8 mouse cellular contexts compared by ENCODE assay signal in the genomic region with DNA sequence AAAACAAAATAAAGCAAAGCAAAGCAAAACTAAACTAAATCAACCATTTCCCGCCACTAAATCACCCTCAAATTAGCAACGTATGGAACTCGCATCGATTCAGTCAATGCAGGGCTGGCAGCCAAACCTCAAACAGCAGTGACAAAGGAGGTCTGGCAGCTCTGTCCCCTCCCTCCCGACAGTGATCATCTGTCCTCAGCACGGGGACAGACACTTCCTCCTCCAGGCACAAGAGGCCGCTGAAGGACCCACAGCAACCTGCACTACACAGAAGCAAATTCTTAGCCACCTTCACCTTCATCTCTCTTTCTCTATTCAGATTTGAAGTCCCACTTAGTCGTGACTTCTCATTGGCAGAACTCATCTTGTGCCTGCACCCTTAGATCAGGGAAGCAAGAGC. TPM values are rescaled to one million over a fixed set of nuclear protein-coding genes. Genes with fewer than 3 reads are reported as not detected.
DNase-seq lines count a peak whose midpoint lies in the region; ATAC-seq and TF ChIP-seq lines count a peak whose summit lies in the region.

No protein-coding gene starts in this region.

- peak overlapping the region; percentile 81; the same call in 1 of the 2 replicates for H3K9ac ChIP-seq in liver, embryonic 15.5 days

- peak overlapping the region; percentile 81 for H3K4me3 ChIP-seq in testis, adult 2 months (ENCODE audit: control insufficient read depth, low read depth, low read length)
- H3K4me3 ChIP-seq in cerebellum, adult 2 months (replicated peaks; ENCODE audit: insufficient read depth, low read depth, low read length): no peak overlapping the region
- no peak overlapping the region for H3K4me3 ChIP-seq in liver, embryonic 15.5 days (replicated peaks)
- H3K4me3 ChIP-seq in thymus, adult 2 months (ENCODE audit: control insufficient read depth, insufficient read depth, low read length): no peak overlapping the region

- H3K4me1 ChIP-seq in testis, adult 2 months (ENCODE audit: control insufficient read depth, insufficient read depth, low read length): no peaks in the 10 kb centered on the region
- peaks cover 24% of the 10 kb centered on the region for H3K4me1 ChIP-seq in cerebellum, adult 2 months (ENCODE audit: control insufficient read depth, insufficient read depth, low read length)
- H3K4me1 ChIP-seq in liver, embryonic 15.5 days (replicated peaks): peaks cover 84% of the 10 kb centered on the region
- peaks cover 6% of the 10 kb centered on the region for H3K4me1 ChIP-seq in thymus, adult 2 months (replicated peaks; ENCODE audit: control insufficient read depth, insufficient read depth, low read length)

- no peaks in the 10 kb centered on the region; the same call in 1 of the 2 replicates for H3K36me3 ChIP-seq in testis, adult 2 months (ENCODE audit: control insufficient read depth, insufficient read depth, low read length)
- H3K36me3 ChIP-seq in liver, embryonic 15.5 days (replicated peaks): 0 out of 2 replicates have a peak, but pooled peaks cover 7% of the 10 kb centered on the region
- no peaks in the 10 kb centered on the region for H3K36me3 ChIP-seq in thymus, adult 2 months (ENCODE audit: control insufficient read depth, insufficient read depth, low read length)

- H3K27ac ChIP-seq in testis, adult 2 months (ENCODE audit: control insufficient read depth, insufficient read depth, low read depth, low read length): no peak overlapping the region
- no peak overlapping the region for H3K27ac ChIP-seq in cerebellum, adult 2 months (ENCODE audit: insufficient read depth, low read length)
- peak overlapping the region; percentile 99 for H3K27ac ChIP-seq in liver, embryonic 15.5 days (replicated peaks)
- H3K27ac ChIP-seq in thymus, adult 2 months (ENCODE audit: control insufficient read depth, insufficient read depth, low read length): no peak overlapping the region

- under 1% methylated on average over 8 of the region's 8 CpGs for WGBS in cerebellum, adult 2 months
- 0% methylated on average over 8 of the region's 8 CpGs for WGBS in liver, embryonic 15.5 days (ENCODE audit: insufficient replicate concordance)
- under 1% methylated on average over 8 of the region's 8 CpGs for WGBS in thymus, adult 2 months

- peak overlapping the region; percentile 90 for H3K4me2 ChIP-seq in liver, embryonic 15.5 days

- no peaks in the 10 kb centered on the region for H3K27me3 ChIP-seq in testis, adult 2 months (ENCODE audit: control insufficient read depth, insufficient read depth, low read length)
- no peaks in the 10 kb centered on the region for H3K27me3 ChIP-seq in cerebellum, adult 2 months (ENCODE audit: control insufficient read depth, insufficient read depth, low read length)
- H3K27me3 ChIP-seq in liver, embryonic 15.5 days: no peaks in the 10 kb centered on the region; the same call in 1 of the 2 replicates
- no peaks in the 10 kb centered on the region for H3K27me3 ChIP-seq in thymus, adult 2 months (ENCODE audit: control insufficient read depth, insufficient read depth, low read length)

- H3K9me3 ChIP-seq in liver, embryonic 15.5 days (replicated peaks): no peaks in the 10 kb centered on the region

- no peak for DNase-seq in testis, postnatal 14 days (ENCODE audit: low spot score)
- DNase-seq in cerebellum, adult 2 months: peak; percentile 84 to 89
- peak; percentile 38 for DNase-seq in forelimb bud, embryonic 11.5 days (ENCODE audit: low read depth, low spot score)
- DNase-seq in induced T-regulatory cell, adult 2 months (ENCODE audit: low read depth): peak; percentile 84
- peak; percentile 75 to 79 for DNase-seq in natural killer cell, adult 2 months (ENCODE audit: low spot score in 2 of 2)
- DNase-seq in thymus, adult 2 months: peak; percentile 78

- no peak; the same call in 1 of the 2 replicates for TF ChIP-seq POLR2A in testis, adult 2 months (IDR thresholded peaks at IDR 0.05; ENCODE audit: control insufficient read depth, low read depth, low read length)
- no peak for TF ChIP-seq POLR2A in cerebellum, adult 2 months (IDR thresholded peaks at IDR 0.05; ENCODE audit: borderline replicate concordance, insufficient read depth, low read length)
- TF ChIP-seq POLR2A in thymus, adult 2 months (IDR thresholded peaks at IDR 0.05; ENCODE audit: control insufficient read depth, extremely low read depth, insufficient read depth, low read length, poor library complexity): no peak

- ATAC-seq in liver, embryonic 15.5 days (ENCODE audit: insufficient read depth): no peak

- no peak for TF ChIP-seq CTCF in testis, adult 2 months (IDR thresholded peaks at IDR 0.05; ENCODE audit: control insufficient read depth, insufficient read depth, insufficient replicate concordance, low read depth, low read length)
- TF ChIP-seq CTCF in cerebellum, adult 2 months (IDR thresholded peaks at IDR 0.05; ENCODE audit: borderline replicate concordance, insufficient read depth, low read depth, low read length): peak; percentile 90
- peak; percentile 60; the same call in 1 of the 2 replicates for TF ChIP-seq CTCF in thymus, adult 2 months (IDR thresholded peaks at IDR 0.05; ENCODE audit: borderline replicate concordance, control insufficient read depth, extremely low read depth, insufficient read depth, low read length, poor library complexity)

RNA-seq across cellular contexts. Expression of a gene that starts 1.6 kb away (rescaled TPM):
- 298 and 299 TPM in 2 replicates for polyA plus RNA-seq in testis, adult 2 months (2012; rRNA removed)
- polyA plus RNA-seq in cerebellum, adult 2 months (2012; rRNA removed): 139 and 153 TPM in 2 replicates
- polyA plus RNA-seq in liver, embryonic 15.5 days (2015; fragmentation: Nextera tagmentation; extraction: Ambion mirVana): 28.9 and 32.4 TPM in 2 replicates
- 19.9 and 22.3 TPM in 2 replicates for polyA plus RNA-seq in thymus, adult 2 months (2012; rRNA removed)

RNA-seq across cellular contexts. Expression of a gene that starts 2.7 kb away (rescaled TPM):
- 10.2 and 12.7 TPM in 2 replicates for polyA plus RNA-seq in testis, adult 2 months (2012; rRNA removed)
- not detected in 2 replicates for polyA plus RNA-seq in cerebellum, adult 2 months (2012; rRNA removed)
- not detected in 2 replicates for polyA plus RNA-seq in liver, embryonic 15.5 days (2015; fragmentation: Nextera tagmentation; extraction: Ambion mirVana)
- polyA plus RNA-seq in thymus, adult 2 months (2012; rRNA removed): not detected in 2 replicates

RNA-seq across cellular contexts. Expression of a gene that starts 14.9 kb away (rescaled TPM):
- 163 and 204 TPM in 2 replicates for polyA plus RNA-seq in testis, adult 2 months (2012; rRNA removed)
- polyA plus RNA-seq in cerebellum, adult 2 months (2012; rRNA removed): 385 and 391 TPM in 2 replicates
- 372 and 392 TPM in 2 replicates for polyA plus RNA-seq in liver, embryonic 15.5 days (2015; fragmentation: Nextera tagmentation; extraction: Ambion mirVana)
- polyA plus RNA-seq in thymus, adult 2 months (2012; rRNA removed): 139 and 162 TPM in 2 replicates

RNA-seq across cellular contexts. Expression of a gene that starts 24.0 kb away (rescaled TPM):
- 205 and 207 TPM in 2 replicates for polyA plus RNA-seq in testis, adult 2 months (2012; rRNA removed)
- polyA plus RNA-seq in cerebellum, adult 2 months (2012; rRNA removed): 161 and 167 TPM in 2 replicates
- polyA plus RNA-seq in liver, embryonic 15.5 days (2015; fragmentation: Nextera tagmentation; extraction: Ambion mirVana): 80.2 and 84.8 TPM in 2 replicates
- polyA plus RNA-seq in thymus, adult 2 months (2012; rRNA removed): 340 and 342 TPM in 2 replicates

RNA-seq across cellular contexts. Expression of a gene that starts 24.0 kb away (rescaled TPM):
- polyA plus RNA-seq in testis, adult 2 months (2012; rRNA removed): 117 and 129 TPM in 2 replicates
- polyA plus RNA-seq in cerebellum, adult 2 months (2012; rRNA removed): 10.8 TPM in 2 replicates
- polyA plus RNA-seq in liver, embryonic 15.5 days (2015; fragmentation: Nextera tagmentation; extraction: Ambion mirVana): 3.2 and 4.5 TPM in 2 replicates
- 11.7 and 14.4 TPM in 2 replicates for polyA plus RNA-seq in thymus, adult 2 months (2012; rRNA removed)
